Mouse (Mus musculus): ENCODE measurements around the gene Pter. TPM values are rescaled to one million over a fixed set of nuclear protein-coding genes. Genes with fewer than 3 reads are reported as not detected.

The Pter gene
- 0.97 TPM for polyA plus RNA-seq (2017; shearing (Covaris generic))

GRCm38 (mm10) chr2:12923804-12924591 lies at the start of gene Pter:
Gene Pter (plus strand): TSS chr2:12924041.

GRCm38 (mm10) chr2:13011472-13011871 lies 87.6 kb downstream of the Pter start, which contains the start of gene C1ql3:
Gene C1ql3 (minus strand): TSS chr2:13011806.

Other genes starting within 250 kb of the Pter start
- gene C1ql3, start 87.8 kb downstream of the Pter start, polyA plus RNA-seq (2017; shearing (Covaris generic)): not detected

Data from effector memory CD4-positive, alpha-beta T cell, adult 5 months (primary cell).